Mouse (Mus musculus): ENCODE measurements at regions not wholly inside any gene's neighbourhood (a gene's known extent, or its start where the extent isn't known, plus 50 kb on each side); places are given as distances from the start of the nearest gene placed in this dataset.
A peak's percentile ranks its signal among the peaks of the same experiment; 100 is the strongest.

DNA sequence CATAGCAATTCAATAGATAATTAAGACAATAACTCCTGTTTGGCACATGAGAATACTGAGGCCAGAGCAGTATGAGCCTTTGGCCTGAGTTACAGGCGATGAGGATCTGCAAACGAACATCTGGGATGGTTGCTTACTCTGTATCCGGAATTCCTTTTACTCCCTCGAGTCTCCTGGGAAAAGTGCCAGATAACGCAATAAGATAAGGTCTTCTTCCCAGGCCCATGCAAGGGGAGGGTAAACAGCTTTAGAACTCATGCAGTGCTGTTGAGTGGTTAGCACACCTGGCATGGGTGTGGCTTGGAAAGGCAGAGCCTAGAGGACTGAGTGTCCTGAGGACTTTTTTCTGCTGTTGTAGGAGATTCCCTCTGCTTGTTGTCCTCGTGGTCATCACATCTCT is 598.2 kb downstream of the 9430069I07Rik start:
- peak; percentile 46 for DNase-seq

DNA sequence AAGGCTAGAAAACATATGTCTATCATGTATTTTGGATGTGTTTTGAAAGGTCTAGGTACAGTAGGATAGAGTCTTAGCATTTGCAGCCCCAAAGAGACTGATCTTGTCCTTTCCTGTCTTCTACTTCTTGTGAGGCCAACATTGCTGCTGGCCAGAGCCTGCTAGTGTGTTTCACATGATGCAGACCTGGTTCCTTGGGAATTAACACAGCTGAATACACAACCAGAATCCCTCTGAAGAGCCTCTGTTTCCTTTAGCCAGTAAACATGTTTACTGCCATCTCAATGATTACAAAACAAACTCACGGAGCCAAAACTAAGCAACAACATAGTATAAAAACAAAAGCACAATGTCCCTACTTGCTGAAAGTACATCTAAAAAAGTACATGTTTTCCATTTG is 598.9 kb downstream of the 9430069I07Rik start:
- DNase-seq, result no peak
